Mouse (Mus musculus) limb, embryonic 12.5 days (tissue): ENCODE measurements around the gene Cd164l2. TPM values are rescaled to one million over a fixed set of nuclear protein-coding genes. Genes with fewer than 3 reads are reported as not detected.

Experiments used
- ATAC-seq: fragments of 200-750 bp; cut with Nextera tagmentation; 2 replicates; pipeline ENCODE4 v1.8.0; 2017; ENCODE audit warnings: low read depth, moderate TSS enrichment; ENCODE audit not compliant: insufficient number of reproducible peaks, insufficient read depth, low FRiP score, low TSS enrichment
- H3K27ac ChIP-seq: fragments of 300-500 bp; sonication (generic); 2 replicates; pipeline ENCODE4 v1.5.1; 2016; ENCODE audit warnings: mild to moderate bottlenecking, moderate library complexity
- H3K27me3 ChIP-seq: fragments of 300-500 bp; sonication (generic); 2 replicates; pipeline ENCODE4 v1.6.1; 2016; ENCODE audit warnings: mild to moderate bottlenecking, moderate library complexity
- H3K36me3 ChIP-seq: fragments of 300-500 bp; sonication (generic); 2 replicates; pipeline ENCODE4 v1.6.1; 2016; ENCODE audit warnings: mild to moderate bottlenecking, moderate library complexity
- H3K4me1 ChIP-seq: fragments of 300-500 bp; sonication (generic); replicated peaks from 2 replicates; pipeline ENCODE4 v1.6.1; 2016
- H3K4me2 ChIP-seq: fragments of 300-500 bp; sonication (generic); 2 replicates; pipeline ENCODE4 v1.6.1; 2016; ENCODE audit warnings: mild to moderate bottlenecking, moderate library complexity
- H3K4me3 ChIP-seq: fragments of 300-500 bp; sonication (generic); replicated peaks from 2 replicates; pipeline ENCODE4 v1.5.1; 2016; ENCODE audit warnings: mild to moderate bottlenecking
- H3K9ac ChIP-seq: fragments of 300-500 bp; sonication (generic); replicated peaks from 2 replicates; pipeline ENCODE4 v1.6.1; 2016; ENCODE audit warnings: mild to moderate bottlenecking, moderate library complexity
- H3K9me3 ChIP-seq: fragments of 300-500 bp; sonication (generic); 2 replicates; pipeline ENCODE4 v1.6.1; 2016; ENCODE audit warnings: mild to moderate bottlenecking, moderate library complexity
- WGBS: fragments of 180-500 bp; shearing (Covaris S2); methylation state at CpG from one replicate; pipeline ENCODE4 v1.1.7; 2016; 5-methylcytosine and 5-hydroxymethylcytosine counted together
- polyA plus RNA-seq: library from polyadenylated mRNA; unstranded; fragments of >200 nt; fragmentation: Nextera tagmentation; extraction: Ambion mirVana; gene quantifications from 2 replicates; pipeline ENCODE4 v1.2.1, GENCODE M21; 2016

Cd164l2 gene
- polyA plus RNA-seq, 1 experiment from 2014 or later = 3.2 TPM

DNA sequence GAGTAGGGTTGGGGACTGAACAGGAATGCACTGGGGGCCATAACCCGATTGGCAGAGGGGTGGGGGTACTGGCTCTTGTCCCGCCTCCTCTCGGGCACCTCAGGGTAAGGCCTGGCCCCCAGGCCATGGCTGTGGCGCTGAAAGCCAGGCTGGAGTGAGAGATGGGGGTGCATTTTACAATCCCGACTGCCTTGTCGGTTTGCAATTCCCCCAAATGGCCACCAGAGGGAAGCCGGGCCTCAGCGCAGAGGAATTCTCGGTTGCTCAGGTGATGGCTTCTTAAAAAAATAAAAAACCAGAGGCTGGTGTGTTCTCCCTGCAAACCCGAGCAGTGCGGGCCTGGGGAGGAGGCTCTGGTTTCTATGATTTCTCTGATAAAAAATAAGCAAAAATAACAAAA, 2.6 kb upstream of the Cd164l2 start:
- no peak overlapping the region for H3K9ac ChIP-seq
- no peak overlapping the region for H3K4me3 ChIP-seq
- H3K4me1 ChIP-seq = peaks cover 25% of the 10 kb centered on the region
- no peaks in the 10 kb centered on the region for H3K36me3 ChIP-seq
- no peaks in the 10 kb centered on the region for H3K9me3 ChIP-seq
- WGBS = 3% methylated on average over 11 of the region's 11 CpGs
- peaks cover 46% of the 10 kb centered on the region for H3K27me3 ChIP-seq
- no peak overlapping the region for H3K27ac ChIP-seq
- ATAC-seq = 0 out of 2 replicates have a peak, but pooled peaks have one; percentile 10
- H3K4me2 ChIP-seq = no peak overlapping the region

DNA sequence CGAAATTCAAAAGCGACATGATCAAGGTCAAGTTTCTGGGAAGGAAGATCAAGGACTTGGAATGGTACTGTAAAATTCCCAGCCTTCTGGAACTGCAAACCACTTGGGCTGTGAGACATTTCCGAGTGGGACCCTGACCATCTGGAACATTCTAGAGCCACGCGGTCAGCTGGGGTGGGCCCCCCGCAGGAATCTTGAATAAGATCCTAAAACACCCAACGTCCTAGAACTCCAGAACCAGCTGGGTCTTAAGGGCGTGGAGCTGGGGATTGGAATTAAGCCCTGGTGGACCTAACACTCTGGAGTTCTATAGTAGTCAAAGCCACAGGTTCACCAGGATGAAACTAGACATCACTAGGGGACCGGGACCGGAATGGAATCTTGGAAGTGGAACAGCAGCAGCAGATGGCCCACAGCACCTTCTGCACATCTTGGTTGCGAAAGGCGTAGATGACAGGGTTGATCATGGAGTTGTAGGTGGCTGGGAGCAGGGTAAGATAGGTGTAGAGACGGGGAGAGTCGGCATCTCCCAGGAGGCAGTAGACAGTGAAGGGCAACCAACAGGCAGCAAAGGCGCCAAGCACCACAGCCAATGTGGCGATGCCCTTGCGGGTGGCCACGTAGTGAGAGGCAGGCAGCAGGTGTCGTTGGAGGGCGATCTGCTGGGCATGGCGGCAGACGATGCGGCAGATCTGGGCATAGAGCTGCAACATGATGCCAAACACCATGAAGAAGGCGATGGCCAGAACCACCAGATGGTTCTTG, 1.7 kb upstream of the Cd164l2 start:
- 93% methylated on average over 24 of the region's 24 CpGs for WGBS
- H3K27ac ChIP-seq = no peak overlapping the region
- H3K9me3 ChIP-seq = no peaks in the 10 kb centered on the region
- H3K4me2 ChIP-seq = no peak overlapping the region
- ATAC-seq = no peak
- H3K4me1 ChIP-seq = peaks cover 19% of the 10 kb centered on the region
- no peak overlapping the region for H3K4me3 ChIP-seq
- no peak overlapping the region for H3K9ac ChIP-seq
- peaks cover 52% of the 10 kb centered on the region for H3K27me3 ChIP-seq
- no peaks in the 10 kb centered on the region for H3K36me3 ChIP-seq

DNA sequence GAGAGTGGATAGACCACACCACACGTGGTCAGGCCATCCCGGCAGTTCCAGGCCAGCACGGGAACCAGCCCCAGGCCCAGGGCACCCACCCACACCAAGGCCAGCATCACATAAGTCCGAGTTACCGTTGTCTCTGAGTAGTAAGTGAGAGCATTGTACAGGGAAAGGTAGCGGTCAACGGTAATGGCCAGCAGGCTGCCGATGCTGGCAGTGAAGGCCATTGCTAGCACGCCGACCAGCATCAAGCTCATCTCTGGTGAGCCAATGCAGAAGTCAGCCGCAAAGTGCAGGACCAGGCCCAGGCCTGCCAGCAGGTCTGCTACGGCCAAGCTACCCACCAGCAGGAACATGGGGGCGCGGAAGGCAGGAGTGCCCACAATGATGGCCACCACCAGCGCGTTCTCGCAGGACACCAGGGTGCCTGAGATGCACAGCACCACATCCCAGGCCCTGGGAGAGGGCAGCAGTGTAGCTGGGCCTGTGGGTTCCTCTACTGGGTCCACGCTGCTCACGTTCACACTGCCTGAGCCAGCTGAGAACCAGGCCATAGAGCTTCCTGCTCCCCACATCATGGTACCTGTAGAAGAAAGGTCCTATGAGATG, 1.0 kb upstream of the Cd164l2 start:
- no peak overlapping the region for H3K4me3 ChIP-seq
- 96% methylated on average over 19 of the region's 19 CpGs for WGBS
- H3K9me3 ChIP-seq = no peaks in the 10 kb centered on the region
- no peaks in the 10 kb centered on the region for H3K36me3 ChIP-seq
- no peak overlapping the region for H3K9ac ChIP-seq
- H3K4me1 ChIP-seq = peaks cover 19% of the 10 kb centered on the region
- no peak overlapping the region for H3K4me2 ChIP-seq
- ATAC-seq = no peak
- no peak overlapping the region for H3K27ac ChIP-seq
- H3K27me3 ChIP-seq = peaks cover 53% of the 10 kb centered on the region

DNA sequence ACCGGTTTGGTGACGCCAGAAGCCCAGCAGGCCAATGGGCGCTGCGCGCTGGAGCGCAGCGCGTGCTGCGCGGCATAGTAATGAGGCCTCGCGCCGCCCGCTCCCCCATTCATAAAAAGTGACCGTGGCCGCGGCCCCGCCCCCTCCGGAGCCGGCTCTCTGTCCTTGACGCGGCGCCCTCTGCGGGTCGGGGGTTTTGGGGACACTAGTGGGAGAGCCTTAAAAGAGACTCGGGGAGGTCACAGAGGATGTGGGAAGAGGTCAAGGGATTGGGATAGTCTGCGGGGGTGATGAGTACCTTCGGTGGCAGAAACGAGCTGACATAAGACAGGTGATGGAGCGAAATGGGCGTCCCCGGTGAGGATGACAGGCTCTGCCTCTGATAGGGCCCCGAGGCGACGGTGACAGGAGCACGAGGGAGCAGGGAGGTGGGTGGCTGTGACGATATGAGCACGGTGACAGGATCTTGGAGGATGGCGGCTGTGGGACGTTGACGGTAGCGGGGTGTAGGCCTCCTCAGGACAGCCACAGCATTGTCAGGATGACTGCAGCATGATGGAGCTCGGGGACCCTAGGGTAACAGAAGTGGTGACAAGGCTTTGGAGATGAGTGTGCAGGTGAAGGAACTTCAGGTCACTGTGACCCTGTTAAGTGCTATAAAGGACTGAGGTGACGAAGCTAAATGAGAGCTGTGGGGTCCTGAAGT, 784 bp downstream of the Cd164l2 start:
- Histone ChIP-seq H3K27me3 (peaks cover 53% of the 10 kb centered on the region), H3K36me3 (no peaks in the 10 kb centered on the region), H3K9me3 (no peaks in the 10 kb centered on the region), H3K9ac (peak overlapping the region; percentile 65), H3K4me3 (peak overlapping the region; percentile 76), H3K4me1 (peaks cover 19% of the 10 kb centered on the region), H3K4me2 (peak overlapping the region; percentile 99), H3K27ac (no peak overlapping the region)
- 2% methylated on average over 42 of the region's 44 CpGs for WGBS
- ATAC-seq = peak; percentile 72

DNA sequence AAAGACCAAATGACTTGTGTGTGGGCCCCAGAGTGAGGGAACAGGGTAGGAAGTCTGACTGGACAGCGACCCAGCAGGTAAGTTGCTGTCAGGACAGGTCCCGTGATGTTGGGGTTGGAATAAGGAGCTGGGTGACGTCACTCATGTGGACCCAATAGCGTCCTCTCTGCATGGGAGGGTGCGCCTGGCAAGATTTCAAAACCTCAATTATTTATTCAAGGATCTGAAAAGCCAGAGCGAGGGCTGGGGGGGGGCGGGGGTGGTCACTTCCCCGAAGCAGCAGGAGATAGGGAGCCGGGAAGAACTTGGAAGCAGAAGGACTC, 1.3 kb downstream of the Cd164l2 start:
- Histone ChIP-seq H3K9ac (no peak overlapping the region), H3K4me1 (peaks cover 19% of the 10 kb centered on the region), H3K4me2 (peak overlapping the region; percentile 99), H3K27ac (no peak overlapping the region), H3K36me3 (no peaks in the 10 kb centered on the region), H3K4me3 (peak overlapping the region; percentile 76), H3K9me3 (no peaks in the 10 kb centered on the region), H3K27me3 (peaks cover 53% of the 10 kb centered on the region)
- ATAC-seq = no peak
- WGBS = 2% methylated on average over 9 of the region's 9 CpGs

DNA sequence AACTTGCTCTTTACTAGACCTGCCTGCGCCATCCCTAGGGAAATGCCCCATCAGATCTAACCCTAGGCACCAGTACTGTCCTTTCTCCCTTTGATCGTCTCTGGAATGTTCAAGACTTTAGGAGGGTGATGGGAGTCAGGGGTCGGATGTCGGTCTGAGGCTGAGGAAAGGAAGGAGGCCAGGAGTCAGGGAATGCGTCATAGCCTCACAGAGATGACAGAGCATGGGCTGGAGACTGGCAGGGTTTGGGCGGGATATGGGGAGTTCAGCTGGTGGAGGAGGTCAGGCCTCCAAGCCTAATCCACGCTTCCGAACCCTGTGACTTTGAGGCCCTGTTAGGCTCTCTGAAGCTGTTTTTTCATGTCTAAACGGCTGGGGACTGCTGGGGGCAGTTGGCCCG, 1.7 kb downstream of the Cd164l2 start:
- H3K4me2 ChIP-seq = peak overlapping the region; percentile 99
- H3K27me3 ChIP-seq = peaks cover 53% of the 10 kb centered on the region
- H3K9me3 ChIP-seq = no peaks in the 10 kb centered on the region

DNA sequence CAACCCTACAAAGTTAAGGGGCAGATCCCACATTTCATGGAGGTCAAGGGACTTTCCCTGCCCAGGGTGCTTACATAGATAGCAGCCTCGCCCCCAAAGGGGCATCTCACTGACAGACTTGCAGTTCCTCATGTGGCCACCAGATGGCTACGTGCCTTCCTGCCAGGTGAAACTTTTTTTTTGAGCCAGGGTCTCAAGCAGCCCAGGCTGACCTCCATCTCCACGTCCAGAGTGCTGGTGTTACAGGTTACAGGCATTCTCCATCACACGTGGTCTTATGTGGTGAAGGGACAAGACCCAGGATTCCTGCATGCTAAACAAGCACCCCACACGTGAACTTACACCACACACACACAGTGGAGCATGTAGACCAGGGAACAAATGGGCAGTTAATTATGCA, 5.7 kb downstream of the Cd164l2 start:
- no peak overlapping the region for H3K9ac ChIP-seq
- no peak for ATAC-seq
- no peaks in the 10 kb centered on the region for H3K36me3 ChIP-seq
- H3K9me3 ChIP-seq = no peaks in the 10 kb centered on the region
- no peak overlapping the region for H3K4me2 ChIP-seq
- no peak overlapping the region for H3K4me3 ChIP-seq
- peaks cover 53% of the 10 kb centered on the region for H3K27me3 ChIP-seq
- H3K27ac ChIP-seq = no peak overlapping the region
- 2% methylated on average over 5 of the region's 5 CpGs for WGBS
- H3K4me1 ChIP-seq = peaks cover 21% of the 10 kb centered on the region

More for the DNA sequence above, 1.7 kb downstream of the Cd164l2 start:
- peaks cover 19% of the 10 kb centered on the region for H3K4me1 ChIP-seq
- peak overlapping the region; percentile 76; the same call in 1 of the 2 replicates for H3K4me3 ChIP-seq
- no peaks in the 10 kb centered on the region for H3K36me3 ChIP-seq
- no peak for ATAC-seq
- no peak overlapping the region for H3K27ac ChIP-seq
- no peak overlapping the region for H3K9ac ChIP-seq
- WGBS = 11% methylated on average over 10 of the region's 10 CpGs

DNA sequence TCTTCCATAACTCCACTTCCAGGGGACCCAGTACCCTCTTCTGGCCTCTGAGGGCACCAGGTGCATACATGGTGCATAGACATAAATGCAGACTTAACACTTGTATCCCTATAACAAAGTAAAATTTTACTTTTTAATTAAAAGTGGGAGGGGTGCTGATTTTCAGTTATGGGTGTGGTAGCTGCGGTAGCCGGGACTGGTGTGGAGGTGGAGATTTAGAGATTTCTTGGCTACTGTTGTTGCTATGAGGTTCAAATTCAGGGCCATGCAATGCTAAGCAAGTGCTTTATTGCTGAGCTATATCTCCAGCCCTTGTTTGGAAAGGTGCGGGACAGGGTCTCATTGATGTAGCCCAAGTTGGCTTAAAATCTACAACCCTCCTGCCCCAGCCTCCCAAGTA, 6.8 kb downstream of the Cd164l2 start:
- no peaks in the 10 kb centered on the region for H3K36me3 ChIP-seq
- no peak overlapping the region for H3K4me3 ChIP-seq
- no peak overlapping the region for H3K27ac ChIP-seq
- no peak overlapping the region for H3K9ac ChIP-seq
- H3K4me2 ChIP-seq = no peak overlapping the region
- peaks cover 48% of the 10 kb centered on the region for H3K27me3 ChIP-seq
- no peak for ATAC-seq
- H3K4me1 ChIP-seq = peaks cover 12% of the 10 kb centered on the region
- WGBS = 85% methylated on average over 3 of the region's 3 CpGs
- no peaks in the 10 kb centered on the region for H3K9me3 ChIP-seq

DNA sequence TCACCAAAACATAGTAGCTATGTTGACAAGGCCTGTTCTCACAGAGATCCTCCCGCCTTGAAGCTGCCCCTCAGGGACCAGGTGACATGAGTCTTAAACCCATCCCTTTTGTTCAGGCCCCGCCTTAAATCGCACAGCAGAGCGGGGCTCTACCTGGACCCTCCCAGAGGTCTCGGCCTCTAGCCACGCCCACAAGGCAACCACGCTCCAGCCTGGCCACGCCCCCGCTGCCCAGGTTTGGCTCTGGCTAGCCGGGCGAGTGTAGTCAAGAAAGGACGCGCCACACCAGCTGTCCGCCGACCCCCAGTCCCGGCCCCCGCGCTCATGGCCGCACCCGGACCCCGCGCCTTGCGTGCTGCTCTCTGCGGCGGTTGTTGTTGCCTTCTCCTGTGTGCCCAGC, 8.7 kb downstream of the Cd164l2 start:
- H3K4me1 ChIP-seq = peaks cover 19% of the 10 kb centered on the region
- peaks cover 35% of the 10 kb centered on the region for H3K27me3 ChIP-seq
- ATAC-seq = peak; percentile 32
- no peaks in the 10 kb centered on the region for H3K36me3 ChIP-seq
- H3K4me2 ChIP-seq = peak overlapping the region; percentile 79
- 3% methylated on average over 25 of the region's 25 CpGs for WGBS
- peak overlapping the region; percentile 17; the same call in 1 of the 2 replicates for H3K27ac ChIP-seq
- H3K4me3 ChIP-seq = peak overlapping the region; percentile 42
- no peaks in the 10 kb centered on the region for H3K9me3 ChIP-seq
- peak overlapping the region; percentile 56 for H3K9ac ChIP-seq

DNA sequence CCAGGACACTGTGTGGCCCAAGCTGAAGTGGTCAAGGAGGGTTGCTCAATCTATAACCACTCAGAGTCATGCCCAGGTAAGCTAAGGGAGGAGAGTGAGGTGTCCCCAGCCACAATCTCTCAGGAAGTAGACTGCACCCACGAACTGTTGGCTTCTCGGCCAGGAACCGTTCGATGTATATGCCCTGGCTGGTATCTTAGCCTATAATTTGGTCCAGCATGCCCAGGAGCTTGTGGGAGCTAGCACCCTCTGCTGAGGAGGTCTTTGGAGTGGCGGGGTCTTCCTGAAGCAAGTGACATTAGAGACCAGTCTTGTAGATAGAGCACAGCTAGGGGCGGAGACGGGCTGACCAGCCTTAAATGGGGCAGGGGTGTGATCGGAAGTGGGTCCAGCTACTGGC, 9.8 kb downstream of the Cd164l2 start:
- ATAC-seq = no peak
- 80% methylated on average over 8 of the region's 8 CpGs for WGBS
- Histone ChIP-seq H3K27ac (no peak overlapping the region), H3K9me3 (no peaks in the 10 kb centered on the region), H3K4me3 (no peak overlapping the region), H3K36me3 (no peaks in the 10 kb centered on the region), H3K9ac (no peak overlapping the region), H3K4me2 (no peak overlapping the region), H3K27me3 (peaks cover 35% of the 10 kb centered on the region), H3K4me1 (peaks cover 19% of the 10 kb centered on the region)

DNA sequence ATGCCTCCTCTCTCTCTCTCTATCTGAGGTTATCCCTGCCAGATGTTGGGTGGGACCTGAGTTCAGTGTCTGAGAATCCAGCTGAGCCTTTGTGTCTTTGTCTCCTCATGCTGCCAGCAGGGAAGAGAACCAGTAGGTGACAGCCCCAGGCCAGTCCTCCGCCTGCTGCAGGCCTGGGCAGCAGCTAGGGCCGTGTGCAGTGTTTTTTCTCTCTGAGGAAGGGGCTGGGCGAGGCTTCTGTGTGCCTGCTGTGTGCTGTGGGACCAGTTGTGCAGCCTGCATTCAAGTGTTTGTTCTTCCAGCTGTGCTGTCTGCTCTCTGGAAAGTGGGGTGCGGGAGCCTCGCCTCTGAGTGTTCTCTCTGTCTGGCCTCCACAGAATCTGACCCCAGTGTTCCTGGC, 11.9 kb downstream of the Cd164l2 start:
- H3K4me3 ChIP-seq = no peak overlapping the region
- no peaks in the 10 kb centered on the region for H3K36me3 ChIP-seq
- peaks cover 35% of the 10 kb centered on the region for H3K27me3 ChIP-seq
- peak overlapping the region; percentile 40 for H3K9ac ChIP-seq
- ATAC-seq = no peak
- H3K27ac ChIP-seq = no peak overlapping the region; the same call in 1 of the 2 replicates
- H3K4me1 ChIP-seq = peaks cover 19% of the 10 kb centered on the region
- no peaks in the 10 kb centered on the region for H3K9me3 ChIP-seq
- 50% methylated on average over 5 of the region's 5 CpGs for WGBS
- no peak overlapping the region for H3K4me2 ChIP-seq
